Mouse (Mus musculus) adrenal gland, postnatal 25 days (tissue): ENCODE measurements at regions not wholly inside any gene's neighbourhood (a gene's known extent, or its start where the extent isn't known, plus 50 kb on each side); places are given as distances from the start of the nearest gene placed in this dataset.

Experiments
- DNase-seq: peaks from one replicate; pipeline ENCODE4 v3.0.0; 2021; ENCODE audit warnings: mixed read lengths

- no peak for DNase-seq
Measured at GRCm38 (mm10) chr17:29775836-29776235, 59.0 kb upstream of the Ccdc167 start.

DNA sequence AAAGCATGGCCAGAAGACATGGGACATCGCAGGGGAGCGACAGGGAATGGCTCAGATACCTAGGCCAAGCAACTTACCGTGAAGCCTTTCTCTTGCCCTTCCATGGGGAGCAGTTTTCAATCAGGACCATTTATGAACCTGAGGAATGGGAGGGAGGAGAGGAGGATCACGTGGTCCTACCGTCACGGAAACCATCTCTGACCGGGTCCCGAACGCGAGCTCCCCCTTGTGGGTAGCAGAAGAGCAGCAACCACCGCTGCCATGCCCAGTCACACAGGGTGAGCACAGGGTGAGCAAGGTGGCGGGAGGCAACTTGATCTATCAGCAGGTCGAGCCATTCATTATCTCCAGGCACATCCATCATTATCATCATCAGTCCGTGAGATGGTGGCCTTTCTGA, 56.5 kb upstream of the Ccdc167 start:
- DNase-seq = peak; percentile 77

DNA sequence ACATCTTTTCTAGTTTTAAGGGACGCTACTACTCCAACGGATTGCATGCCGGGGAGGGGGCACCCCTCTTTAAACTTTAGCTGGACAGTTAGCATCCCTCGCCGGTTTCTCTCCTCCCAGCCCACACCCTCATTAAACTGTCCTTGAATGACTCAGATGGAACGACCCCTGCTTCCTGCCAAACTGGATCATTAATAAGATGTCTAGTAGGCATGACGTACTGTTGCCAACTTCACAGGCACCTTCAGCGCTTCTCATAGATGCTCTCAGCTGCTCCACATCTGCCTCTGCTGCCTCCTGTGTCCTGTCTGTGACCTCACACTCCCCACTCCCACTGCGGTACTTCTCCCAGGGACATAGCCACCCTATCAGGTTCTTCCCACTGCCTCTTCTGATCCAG, 54.1 kb upstream of the Ccdc167 start:
- DNase-seq = no peak

GRCm38 (mm10) chr17:29769631-29770030, 52.8 kb upstream of the Ccdc167 start:
- no peak for DNase-seq

DNA sequence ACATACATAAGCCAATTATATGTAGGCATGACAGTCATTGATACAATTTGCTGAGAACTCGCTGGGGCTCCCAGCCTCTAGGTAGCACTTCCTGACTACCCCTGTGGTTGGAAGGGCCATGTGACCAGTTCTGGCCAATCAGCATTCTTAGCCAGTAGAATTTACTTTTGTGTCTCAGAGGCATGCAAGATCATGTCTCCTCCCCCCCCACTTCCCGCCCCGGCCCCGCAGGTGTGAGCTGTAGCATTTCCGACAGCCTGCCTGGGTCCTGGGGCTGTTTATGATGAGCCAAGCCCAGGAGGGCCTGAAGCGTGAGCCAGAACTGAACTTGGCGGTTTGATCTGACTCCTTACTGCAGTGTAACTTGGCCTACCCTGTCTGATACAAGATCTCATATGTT, 52.3 kb upstream of the Ccdc167 start:
- no peak for DNase-seq

DNA sequence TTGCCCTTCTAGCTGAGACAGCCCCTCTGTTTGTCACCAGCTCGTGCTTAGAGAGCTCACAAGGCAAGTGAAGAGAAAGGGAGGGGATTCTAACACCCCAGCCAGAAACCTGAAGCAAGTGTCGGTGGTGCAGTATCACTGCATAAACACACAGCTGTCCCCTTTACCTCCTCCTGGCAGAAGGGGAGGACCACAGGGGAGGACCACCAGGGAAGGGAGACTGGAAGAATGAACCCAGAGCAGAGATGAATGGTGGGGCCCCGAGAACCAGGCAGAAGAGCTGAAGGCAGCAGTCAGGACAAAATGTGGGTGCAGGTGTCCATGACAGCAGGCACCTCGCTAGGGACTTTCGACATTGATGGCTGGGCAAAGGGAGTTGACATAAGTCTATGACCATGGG, 51.8 kb upstream of the Ccdc167 start:
- DNase-seq = no peak
